Mouse (Mus musculus) kidney, embryonic 16.5 days (tissue): ENCODE data around the gene Fam78a. TPM values are rescaled to one million over a fixed set of nuclear protein-coding genes. Genes with fewer than 3 reads are reported as not detected.

Source experiments
- ATAC-seq: fragments of 200-750 bp; cut with Nextera tagmentation; 2 replicates; pipeline ENCODE4 v1.8.0; 2017; ENCODE audit warnings: moderate TSS enrichment; ENCODE audit not compliant: low FRiP score, low TSS enrichment
- H3K27ac ChIP-seq: fragments of 300-500 bp; sonication (generic); 2 replicates; pipeline ENCODE4 v1.5.1; 2014; ENCODE audit warnings: low read length
- H3K27me3 ChIP-seq: fragments of 300-500 bp; sonication (generic); 2 replicates; pipeline ENCODE4 v1.6.1; 2014; ENCODE audit warnings: low read length, control low read depth, mixed read lengths; ENCODE audit not compliant: insufficient read depth
- H3K36me3 ChIP-seq: fragments of 300-500 bp; sonication (generic); 2 replicates; pipeline ENCODE4 v1.6.1; 2014; ENCODE audit warnings: low read length, control low read depth, mixed read lengths; ENCODE audit not compliant: insufficient read depth
- H3K4me1 ChIP-seq: fragments of 300-500 bp; sonication (generic); 2 replicates; pipeline ENCODE4 v1.6.1; 2014; ENCODE audit warnings: low read length, control low read depth, mixed read lengths; ENCODE audit not compliant: insufficient read depth
- H3K4me2 ChIP-seq: fragments of 300-500 bp; sonication (generic); replicated peaks from 2 replicates; pipeline ENCODE4 v1.6.1; 2014; ENCODE audit warnings: low read depth, low read length
- H3K4me3 ChIP-seq: fragments of 300-500 bp; sonication (generic); 2 replicates; pipeline ENCODE4 v1.5.1; 2014; ENCODE audit warnings: mild to moderate bottlenecking, low read length
- H3K9ac ChIP-seq: fragments of 300-500 bp; sonication (generic); replicated peaks from 2 replicates; pipeline ENCODE4 v1.6.1; 2014; ENCODE audit warnings: low read length
- H3K9me3 ChIP-seq: fragments of 300-500 bp; sonication (generic); 2 replicates; pipeline ENCODE4 v1.6.1; 2016; ENCODE audit warnings: low read length, control low read depth
- WGBS: fragments of 180-500 bp; shearing (Covaris S2); extraction: QIAGEN DNeasy Blood & Tissue Kit; methylation state at CpG from one replicate; pipeline ENCODE4 v1.1.7; 2014; 5-methylcytosine and 5-hydroxymethylcytosine counted together
- polyA plus RNA-seq: library from polyadenylated mRNA; unstranded; fragments of >200 nt; fragmentation: Nextera tagmentation; extraction: Ambion mirVana; gene quantifications from 2 replicates; pipeline ENCODE4 v1.2.1, GENCODE M21; 2015

Gene Fam78a
- polyA plus RNA-seq, 1 experiment from 2014 or later: 1.8 TPM

GRCm38 (mm10) chr2:32127653-32128535 lies 43.2 kb upstream of the Fam78a start:
- no peak overlapping the region for H3K9ac ChIP-seq
- 23% methylated on average over 16 of the region's 16 CpGs for WGBS
- H3K4me1 ChIP-seq: 0 out of 2 replicates have a peak, but pooled peaks cover 8% of the 10 kb centered on the region
- no peak overlapping the region for H3K4me2 ChIP-seq
- H3K36me3 ChIP-seq: no peaks in the 10 kb centered on the region
- no peaks in the 10 kb centered on the region for H3K27me3 ChIP-seq
- no peak for ATAC-seq
- H3K27ac ChIP-seq: no peak overlapping the region
- no peak overlapping the region for H3K4me3 ChIP-seq
- no peaks in the 10 kb centered on the region for H3K9me3 ChIP-seq

DNA sequence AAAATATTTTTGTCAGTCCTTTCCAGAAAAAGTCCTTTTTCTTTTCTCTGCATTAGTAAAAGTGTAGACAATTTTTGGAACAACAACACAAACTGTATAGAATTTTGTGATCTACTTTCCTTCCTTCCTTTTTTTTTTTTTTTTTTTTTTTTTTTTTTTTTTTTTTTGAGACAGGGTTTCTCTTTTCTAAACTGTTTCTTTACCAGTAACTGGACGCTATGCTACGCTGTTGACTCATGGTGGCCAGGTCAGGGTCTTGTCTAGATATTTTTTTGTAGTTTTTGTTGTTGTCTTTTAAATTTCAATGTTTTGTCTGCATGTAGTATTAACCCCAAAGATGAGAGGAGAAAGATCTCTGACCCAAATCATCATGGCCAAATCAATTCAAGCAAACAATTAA lies 37.1 kb upstream of the Fam78a start:
- no peak overlapping the region for H3K4me2 ChIP-seq
- 80% methylated on average over 2 of the region's 2 CpGs for WGBS
- H3K4me1 ChIP-seq: peaks cover 3% of the 10 kb centered on the region; the same call in 1 of the 2 replicates
- no peak overlapping the region for H3K4me3 ChIP-seq
- no peak for ATAC-seq
- 0 out of 2 replicates have a peak, but pooled peaks cover 1% of the 10 kb centered on the region for H3K9me3 ChIP-seq
- no peak overlapping the region for H3K9ac ChIP-seq
- no peaks in the 10 kb centered on the region for H3K27me3 ChIP-seq
- no peak overlapping the region for H3K27ac ChIP-seq
- H3K36me3 ChIP-seq: no peaks in the 10 kb centered on the region

GRCm38 (mm10) chr2:32121150-32121549 lies 36.5 kb upstream of the Fam78a start:
- Histone ChIP-seq H3K27ac (no peak overlapping the region), H3K4me2 (no peak overlapping the region), H3K9ac (no peak overlapping the region), H3K9me3 (peaks cover 6% of the 10 kb centered on the region; the same call in 1 of the 2 replicates), H3K4me1 (peaks cover 3% of the 10 kb centered on the region; the same call in 1 of the 2 replicates), H3K36me3 (no peaks in the 10 kb centered on the region), H3K27me3 (no peaks in the 10 kb centered on the region), H3K4me3 (no peak overlapping the region)
- ATAC-seq: no peak
- WGBS: 58% methylated on average over 5 of the region's 5 CpGs

- Histone ChIP-seq H3K4me2 (no peak overlapping the region), H3K9ac (no peak overlapping the region), H3K36me3 (no peaks in the 10 kb centered on the region), H3K27me3 (no peaks in the 10 kb centered on the region), H3K4me1 (peaks cover 3% of the 10 kb centered on the region; the same call in 1 of the 2 replicates), H3K27ac (no peak overlapping the region), H3K9me3 (peaks cover 6% of the 10 kb centered on the region; the same call in 1 of the 2 replicates), H3K4me3 (no peak overlapping the region)
- ATAC-seq: no peak
- 79% methylated on average over 20 of the region's 20 CpGs for WGBS
Measured at GRCm38 (mm10) chr2:32119802-32120750, 35.4 kb upstream of the Fam78a start.

- peaks cover 3% of the 10 kb centered on the region; the same call in 1 of the 2 replicates for H3K4me1 ChIP-seq
- no peaks in the 10 kb centered on the region for H3K27me3 ChIP-seq
- no peak for ATAC-seq
- H3K4me3 ChIP-seq: no peak overlapping the region
- no peak overlapping the region for H3K4me2 ChIP-seq
- 88% methylated on average over 4 of the region's 4 CpGs for WGBS
- H3K36me3 ChIP-seq: no peaks in the 10 kb centered on the region
- peaks cover 6% of the 10 kb centered on the region; the same call in 1 of the 2 replicates for H3K9me3 ChIP-seq
- H3K27ac ChIP-seq: no peak overlapping the region
- H3K9ac ChIP-seq: no peak overlapping the region
Measured at GRCm38 (mm10) chr2:32115851-32116268, 31.2 kb upstream of the Fam78a start.

GRCm38 (mm10) chr2:32112548-32112947 lies 27.9 kb upstream of the Fam78a start:
- Histone ChIP-seq H3K9ac (no peak overlapping the region), H3K4me1 (no peaks in the 10 kb centered on the region), H3K4me2 (no peak overlapping the region), H3K36me3 (no peaks in the 10 kb centered on the region), H3K27ac (no peak overlapping the region), H3K27me3 (no peaks in the 10 kb centered on the region), H3K4me3 (no peak overlapping the region), H3K9me3 (peaks cover 6% of the 10 kb centered on the region; the same call in 1 of the 2 replicates)
- WGBS: 78% methylated on average over 2 of the region's 2 CpGs
- no peak for ATAC-seq

DNA sequence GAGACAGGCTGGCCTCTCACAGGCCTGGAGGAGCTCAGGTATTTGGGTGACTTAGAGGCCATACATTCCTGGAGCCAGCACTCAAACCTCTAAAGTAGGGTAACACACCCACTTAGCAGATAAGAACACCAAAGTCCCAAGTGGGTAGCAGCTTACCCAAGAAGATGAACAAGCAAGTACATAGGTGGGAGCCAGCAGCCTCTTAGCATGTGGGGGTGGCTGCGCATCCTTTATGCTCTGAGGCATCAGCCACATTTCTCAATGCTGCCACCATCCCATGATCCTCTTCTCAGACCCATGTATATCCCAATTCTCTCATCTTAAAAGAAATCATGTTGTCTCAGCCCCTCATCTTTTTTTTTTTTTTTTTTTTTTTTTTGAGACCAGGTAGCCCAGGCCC lies 26.6 kb upstream of the Fam78a start:
- Histone ChIP-seq H3K36me3 (no peaks in the 10 kb centered on the region), H3K9ac (no peak overlapping the region), H3K4me3 (no peak overlapping the region), H3K27me3 (no peaks in the 10 kb centered on the region), H3K9me3 (no peaks in the 10 kb centered on the region), H3K4me1 (no peaks in the 10 kb centered on the region), H3K4me2 (no peak overlapping the region), H3K27ac (no peak overlapping the region)
- WGBS: 95% methylated on average over 1 of the region's 1 CpGs
- no peak for ATAC-seq

DNA sequence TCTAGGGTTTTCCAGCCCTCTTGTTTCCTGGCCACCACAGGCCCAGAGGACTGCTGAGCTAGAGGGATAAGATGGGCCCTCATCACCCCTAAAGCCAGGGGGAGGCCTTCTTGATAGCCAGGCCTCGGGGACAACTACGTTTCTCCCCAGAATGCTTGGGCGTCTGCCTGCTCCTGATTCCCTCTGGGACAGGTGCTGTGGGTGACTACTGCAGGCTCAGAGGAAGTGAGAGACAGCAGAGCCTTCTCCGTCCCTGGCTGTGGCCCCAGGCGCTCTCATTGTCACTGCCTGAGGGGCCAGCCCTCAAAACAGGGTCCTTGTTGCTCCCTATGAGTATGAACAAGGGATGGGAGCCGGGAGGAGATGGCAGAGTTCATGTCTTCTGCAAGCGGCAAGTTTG lies 21.3 kb upstream of the Fam78a start:
- H3K4me3 ChIP-seq: no peak overlapping the region
- WGBS: 85% methylated on average over 7 of the region's 7 CpGs
- peaks cover 9% of the 10 kb centered on the region for H3K4me1 ChIP-seq
- no peaks in the 10 kb centered on the region for H3K9me3 ChIP-seq
- H3K4me2 ChIP-seq: no peak overlapping the region
- H3K27me3 ChIP-seq: no peaks in the 10 kb centered on the region
- H3K9ac ChIP-seq: no peak overlapping the region
- ATAC-seq: no peak
- H3K27ac ChIP-seq: no peak overlapping the region
- H3K36me3 ChIP-seq: no peaks in the 10 kb centered on the region

GRCm38 (mm10) chr2:32105117-32105913 lies 20.7 kb upstream of the Fam78a start:
- no peak for ATAC-seq
- WGBS: 45% methylated on average over 16 of the region's 16 CpGs
- Histone ChIP-seq H3K4me3 (no peak overlapping the region), H3K36me3 (no peaks in the 10 kb centered on the region), H3K4me1 (peaks cover 9% of the 10 kb centered on the region), H3K27ac (no peak overlapping the region), H3K4me2 (no peak overlapping the region), H3K9ac (no peak overlapping the region), H3K27me3 (no peaks in the 10 kb centered on the region), H3K9me3 (no peaks in the 10 kb centered on the region)
